Mouse (Mus musculus) ES-Bruce4 (cell line): ENCODE data around the gene Phldb3.

ENCODE experiments used
- CTCF ChIP-seq: IDR thresholded peaks from one replicate; pipeline ENCODE4 v1.8.1; 2011; ENCODE audit warnings: low read depth, low read length
- POLR2A ChIP-seq: IDR thresholded peaks from one replicate; pipeline ENCODE4 v1.8.1; 2011; ENCODE audit warnings: low read length; ENCODE audit not compliant: insufficient read depth

DNA sequence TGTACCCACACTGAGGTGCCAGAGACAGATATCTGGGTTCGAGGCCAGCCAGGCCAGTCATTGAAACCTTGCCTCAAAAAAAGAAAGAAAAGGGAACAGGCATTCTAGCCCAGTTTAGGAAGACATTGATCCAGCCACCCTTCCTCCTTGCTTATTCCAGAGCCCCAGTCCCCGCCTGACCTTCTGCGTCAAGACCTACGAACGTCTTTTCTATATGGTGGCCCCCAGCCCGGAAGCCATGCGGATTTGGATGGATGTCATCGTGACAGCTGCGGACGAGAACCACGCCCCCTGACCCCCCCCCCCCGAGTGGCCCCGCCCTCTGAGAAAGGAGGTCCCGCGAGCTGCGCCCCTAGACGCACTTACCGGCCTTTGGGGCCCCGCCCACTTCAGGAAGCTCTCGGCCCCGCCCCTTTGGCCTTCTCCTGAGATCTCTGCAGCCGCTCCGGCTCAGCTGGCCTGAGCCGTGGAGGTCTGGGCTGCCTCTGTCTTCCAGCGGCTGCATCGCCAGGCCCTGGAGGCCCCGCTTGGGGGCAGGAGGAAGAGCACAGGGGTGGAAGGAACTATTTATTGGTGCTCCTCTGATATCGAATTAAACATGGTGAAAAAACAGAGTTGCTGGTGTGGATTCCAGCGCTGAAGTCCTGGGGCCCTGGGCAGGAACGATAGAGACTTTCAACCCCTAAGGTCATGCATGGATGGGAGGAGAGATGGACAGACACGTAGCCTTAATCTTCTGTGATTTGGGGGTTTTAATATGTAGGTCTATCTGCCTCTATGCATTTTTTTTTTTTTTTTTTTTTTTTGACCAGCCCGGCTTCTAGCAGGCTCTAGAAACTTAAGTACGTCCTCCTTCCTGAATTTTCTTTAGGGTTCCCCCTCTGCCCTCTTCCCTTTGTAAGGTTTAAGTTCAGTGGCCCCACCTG, 18.4 kb downstream of the Phldb3 start:
- TF ChIP-seq CTCF (no peak), POLR2A (peak; percentile 57)
